Mouse (Mus musculus) monocyte, adult 5-6 weeks (primary cell): ENCODE measurements around the gene Arfrp1. TPM values are rescaled to one million over a fixed set of nuclear protein-coding genes. Genes with fewer than 3 reads are reported as not detected.

Experiments used
- ATAC-seq: fragments of 153-309, 156-312 bp; replicated peaks from 2 replicates; pipeline ENCODE4 v1.8.0; 2017; ENCODE audit warnings: mild to moderate bottlenecking; ENCODE audit not compliant: low TSS enrichment, insufficient number of reproducible peaks, severe bottlenecking, poor library complexity, low FRiP score
- total RNA-seq: library from RNA; stranded (forward); fragments of 200-1000, 200-491, 200-594 nt; gene quantifications from 3 replicates; pipeline ENCODE4 v1.2.3, GENCODE M21; 2017

The Arfrp1 gene
- total RNA-seq, 1 experiment from 2014 or later = 67.9 TPM

GRCm38 (mm10) chr2:181313344-181314079, 51.7 kb downstream of the Arfrp1 start:
- no peak for ATAC-seq

DNA sequence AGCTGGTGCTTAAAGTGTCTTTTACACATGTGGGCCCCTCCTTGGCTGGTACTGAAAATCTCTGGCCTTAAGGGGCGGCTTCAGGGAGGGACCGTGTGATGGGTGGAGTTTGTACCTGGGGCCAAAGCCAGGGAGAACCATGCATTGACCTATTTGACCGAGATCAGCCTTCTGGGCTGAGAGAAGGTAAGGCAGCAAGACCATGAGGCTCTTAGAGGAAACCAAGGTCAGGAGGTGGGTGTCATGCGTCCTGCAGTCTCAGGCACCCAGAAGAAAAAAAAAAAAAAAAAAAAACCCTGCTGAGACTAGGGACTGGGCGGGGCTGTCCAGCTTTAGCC, 52.2 kb downstream of the Arfrp1 start:
- ATAC-seq = no peak

- no peak for ATAC-seq
Measured at GRCm38 (mm10) chr2:181312435-181312834, 52.8 kb downstream of the Arfrp1 start.

Other genes with a start within 250 kb of the Arfrp1 start
- not detected in 3 replicates for gene Kcnq2, start 230.1 kb downstream of the Arfrp1 start, total RNA-seq
- gene Eef1a2, start 208.4 kb downstream of the Arfrp1 start, total RNA-seq = not detected in 3 replicates
- gene Ppdpf, start 178.2 kb downstream of the Arfrp1 start, total RNA-seq = 68.9 to 87.3 TPM (median 84.2 TPM) in 3 replicates
- 0.53 to 3.0 TPM (median 1.8 TPM) in 3 replicates for gene Ptk6, start 162.6 kb downstream of the Arfrp1 start, total RNA-seq
- 0.95 to 1.3 TPM in 2 of 3 replicates, not detected in the other for gene Srms, start 152.2 kb downstream of the Arfrp1 start, total RNA-seq
- 0.39 TPM in 1 of 3 replicates, not detected in the others for gene Fndc11, start 145.4 kb downstream of the Arfrp1 start, total RNA-seq
- gene Helz2, start 123.4 kb downstream of the Arfrp1 start, total RNA-seq = 29.5 to 66.9 TPM (median 36.7 TPM) in 3 replicates
- gene Gmeb2, start 77.4 kb downstream of the Arfrp1 start, total RNA-seq = 25.1 to 36.4 TPM (median 35.7 TPM) in 3 replicates
- not detected in 3 replicates for gene Stmn3, start 50.9 kb downstream of the Arfrp1 start, total RNA-seq
- gene Rtel1, start 45.7 kb downstream of the Arfrp1 start, total RNA-seq = 34.6 to 46.3 TPM (median 37.2 TPM) in 3 replicates
- gene Zgpat, start 476 bp downstream of the Arfrp1 start, total RNA-seq = 65.6 to 98.9 TPM (median 66.9 TPM) in 3 replicates
- gene Lime1, start 14.7 kb upstream of the Arfrp1 start, total RNA-seq = 55.7 to 137 TPM (median 104 TPM) in 3 replicates
- 2.3 to 4.3 TPM (median 3.8 TPM) in 3 replicates for gene Zbtb46, start 94.0 kb upstream of the Arfrp1 start, total RNA-seq
- not detected in 3 replicates for gene Abhd16b, start 127.8 kb upstream of the Arfrp1 start, total RNA-seq
- 87.5 to 134 TPM (median 104 TPM) in 3 replicates for gene Tpd52l2, start 131.7 kb upstream of the Arfrp1 start, total RNA-seq
- gene Dnajc5, start 155.1 kb upstream of the Arfrp1 start, total RNA-seq = 47.3 to 71.5 TPM (median 52.6 TPM) in 3 replicates
- gene Uckl1, start 219.5 kb upstream of the Arfrp1 start, total RNA-seq = 106 to 183 TPM (median 161 TPM) in 3 replicates
- 65.7 to 104 TPM (median 96.6 TPM) in 3 replicates for gene Prpf6, start 226.5 kb upstream of the Arfrp1 start, total RNA-seq
- gene Zfp512b, start 227.4 kb upstream of the Arfrp1 start, total RNA-seq = 6.6 to 20.6 TPM (median 10.2 TPM) in 3 replicates
- 1.5 to 5.5 TPM (median 4.5 TPM) in 3 replicates for gene Samd10, start 233.8 kb upstream of the Arfrp1 start, total RNA-seq